Mouse (Mus musculus) hindlimb bud, embryonic 11.5 days (tissue): ENCODE results near the gene Bbs12.
A peak's percentile ranks its signal among the peaks of the same experiment; 100 is the strongest.

ENCODE experiments used
- DNase-seq: peaks from one replicate; pipeline ENCODE4 v3.0.0-alpha.2; 2012; ENCODE audit warnings: low read depth, low spot score; ENCODE audit errors: extremely low spot score

Bbs12 gene

DNA sequence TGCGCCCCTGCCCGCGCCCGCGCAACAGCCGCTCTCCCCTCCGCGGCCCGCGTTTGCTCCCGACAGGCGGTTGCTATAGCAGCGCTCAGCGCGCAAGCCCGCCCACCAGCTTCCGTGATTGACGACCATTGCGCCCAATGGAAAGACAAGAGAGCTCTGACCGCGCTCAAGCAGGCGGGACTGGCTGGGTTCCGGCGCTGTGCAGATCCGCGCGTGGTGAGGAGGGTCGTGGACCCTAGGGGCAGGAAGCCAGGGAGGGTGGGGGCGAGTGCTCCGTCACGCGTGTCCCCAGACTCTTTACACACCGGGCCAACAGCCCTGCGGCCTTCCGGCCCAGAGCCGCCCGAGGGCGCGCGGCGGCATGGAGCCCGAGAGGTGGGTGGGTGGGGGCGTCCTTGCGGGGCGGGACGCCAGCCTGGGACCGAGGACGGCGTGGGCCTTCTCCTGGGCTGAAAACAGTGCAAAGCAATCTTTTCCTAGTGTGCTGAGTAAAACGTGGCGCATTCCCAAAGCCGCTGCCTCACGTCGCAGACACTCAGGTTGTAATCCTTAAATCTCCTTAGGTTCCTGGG lies at the start of gene Bbs12, which contains the start of gene Cetn4:
Gene Bbs12, plus strand, starts transcription at position 185 of the 572 bp plus-strand sequence.
Gene Cetn4, minus strand, starts transcription at position 339 of the 572 bp plus-strand sequence.
- peak; percentile 88 for DNase-seq

GRCm38 (mm10) chr3:37268338-37268737 lies 44.0 kb upstream of the Bbs12 start:
- DNase-seq, result no peak

- DNase-seq, result no peak
These were observed 42.4 kb upstream of the Bbs12 start for GRCm38 (mm10) chr3:37269926-37270325.

- peak; percentile 22 for DNase-seq
These were observed 41.1 kb upstream of the Bbs12 start for GRCm38 (mm10) chr3:37271209-37271608.

GRCm38 (mm10) chr3:37273092-37273491 lies 39.3 kb upstream of the Bbs12 start:
- DNase-seq, result no peak

- DNase-seq, result no peak
These were observed 37.7 kb upstream of the Bbs12 start for GRCm38 (mm10) chr3:37274661-37275060.

GRCm38 (mm10) chr3:37280221-37280620 lies 32.1 kb upstream of the Bbs12 start:
- no peak for DNase-seq

DNA sequence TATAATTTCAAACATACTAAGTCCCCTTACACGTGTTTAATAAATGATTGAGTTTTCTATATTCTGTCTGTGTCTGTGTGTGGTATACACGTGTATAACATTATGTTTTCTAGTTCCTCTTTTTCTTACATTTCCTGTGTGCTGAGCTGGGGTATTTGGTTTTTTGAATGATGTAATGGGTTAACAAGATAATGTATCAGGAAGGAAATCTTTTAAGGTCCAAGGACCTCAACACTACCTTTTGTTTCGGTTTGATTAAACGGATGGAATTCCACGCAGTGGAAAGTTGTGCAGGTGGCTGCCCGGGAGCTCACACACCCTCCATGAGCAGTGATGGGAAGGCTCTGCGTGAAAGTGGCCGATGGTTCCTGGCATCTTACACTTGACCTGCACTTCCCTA lies 31.5 kb upstream of the Bbs12 start:
- no peak for DNase-seq

DNA sequence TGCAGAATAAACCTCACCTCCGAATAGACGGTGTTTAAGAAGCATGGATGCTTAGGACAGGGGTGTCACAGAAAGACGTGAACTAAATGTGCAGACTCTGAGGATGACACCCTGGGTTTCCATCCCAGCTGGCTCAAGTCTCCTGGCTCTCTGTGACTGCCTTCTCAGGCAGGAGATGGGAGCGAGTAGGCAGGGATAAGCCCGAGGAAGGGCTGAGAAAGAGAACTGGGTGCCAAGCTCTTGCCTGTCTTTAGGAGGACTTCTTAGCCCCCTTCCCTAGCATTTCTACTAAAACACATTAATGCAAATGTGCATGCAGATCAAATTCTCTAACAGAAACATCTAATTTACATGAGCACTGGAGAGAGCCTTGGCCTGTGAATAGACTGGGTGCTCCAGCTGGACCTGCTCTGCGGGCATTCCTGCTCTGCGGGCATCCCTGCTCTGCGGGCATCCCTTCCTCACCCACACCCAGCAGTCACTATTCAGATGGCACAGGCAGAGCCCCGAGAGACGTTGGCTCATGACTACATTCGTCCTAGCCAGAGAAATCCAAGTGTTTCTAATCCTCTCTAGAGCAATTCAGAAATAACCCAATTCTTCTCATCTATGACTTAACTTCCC lies 29.9 kb upstream of the Bbs12 start:
- DNase-seq, result no peak

- DNase-seq, result no peak
These were observed 29.1 kb upstream of the Bbs12 start for GRCm38 (mm10) chr3:37283234-37283633.

GRCm38 (mm10) chr3:37289237-37289636 lies 23.1 kb upstream of the Bbs12 start:
- DNase-seq, result no peak

DNA sequence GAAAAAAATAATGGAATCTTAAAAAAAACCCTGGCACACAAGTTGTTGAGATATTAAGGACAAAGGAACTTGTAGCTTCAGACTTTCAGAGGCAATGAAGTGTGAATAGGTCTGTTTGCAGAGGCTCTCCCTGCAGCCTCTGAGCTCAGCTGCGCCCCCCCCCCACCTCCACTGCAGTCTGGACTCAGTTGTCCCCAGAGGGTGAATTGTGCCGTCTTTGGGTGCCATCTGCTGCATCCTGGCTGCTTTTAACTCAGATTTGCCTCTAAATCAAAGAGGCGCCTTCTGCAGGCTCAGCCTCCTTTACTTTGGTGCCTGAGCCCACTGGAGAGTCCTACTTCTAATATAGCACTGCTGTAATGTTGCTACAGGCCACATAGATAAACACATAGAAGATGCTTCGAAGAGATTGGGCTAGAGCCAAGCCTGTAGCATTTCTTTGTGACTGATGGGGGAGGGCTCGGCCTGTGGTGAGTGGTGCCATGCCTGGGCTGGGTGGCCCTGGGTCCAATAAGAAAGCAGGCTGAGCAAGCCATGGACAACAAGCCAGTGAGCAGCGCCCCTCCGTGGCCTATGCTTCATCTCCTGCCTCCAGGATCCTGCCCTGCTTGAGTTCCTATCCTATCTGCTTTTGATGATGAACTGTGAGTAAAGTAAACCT lies 21.3 kb upstream of the Bbs12 start:
- DNase-seq, result no peak

GRCm38 (mm10) chr3:37291929-37292328 lies 20.4 kb upstream of the Bbs12 start:
- DNase-seq, result no peak

GRCm38 (mm10) chr3:37292654-37293053 lies 19.7 kb upstream of the Bbs12 start:
- no peak for DNase-seq

GRCm38 (mm10) chr3:37299470-37299869 lies 12.9 kb upstream of the Bbs12 start:
- DNase-seq, result no peak

DNA sequence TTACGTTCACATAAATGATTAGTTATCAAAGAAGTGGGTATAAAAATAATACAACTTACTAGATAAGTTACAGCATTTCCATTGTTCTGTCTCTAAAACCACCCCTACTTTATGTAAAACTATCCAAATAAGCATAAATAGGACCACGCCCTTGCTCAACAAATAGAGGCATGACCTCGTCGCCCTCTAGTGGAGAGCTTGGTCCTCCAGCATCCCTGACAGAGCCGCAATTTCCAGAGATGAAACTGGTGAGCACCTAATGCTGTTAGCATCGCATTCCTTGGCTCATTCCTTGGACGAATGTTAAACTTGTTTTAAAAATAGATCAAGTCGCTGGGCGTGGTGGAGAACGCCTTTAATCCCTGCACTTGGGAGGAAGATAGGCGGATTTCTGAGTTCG lies 9.7 kb upstream of the Bbs12 start:
- DNase-seq, result no peak

- no peak for DNase-seq
These were observed 8.8 kb upstream of the Bbs12 start for GRCm38 (mm10) chr3:37303392-37304139.

DNA sequence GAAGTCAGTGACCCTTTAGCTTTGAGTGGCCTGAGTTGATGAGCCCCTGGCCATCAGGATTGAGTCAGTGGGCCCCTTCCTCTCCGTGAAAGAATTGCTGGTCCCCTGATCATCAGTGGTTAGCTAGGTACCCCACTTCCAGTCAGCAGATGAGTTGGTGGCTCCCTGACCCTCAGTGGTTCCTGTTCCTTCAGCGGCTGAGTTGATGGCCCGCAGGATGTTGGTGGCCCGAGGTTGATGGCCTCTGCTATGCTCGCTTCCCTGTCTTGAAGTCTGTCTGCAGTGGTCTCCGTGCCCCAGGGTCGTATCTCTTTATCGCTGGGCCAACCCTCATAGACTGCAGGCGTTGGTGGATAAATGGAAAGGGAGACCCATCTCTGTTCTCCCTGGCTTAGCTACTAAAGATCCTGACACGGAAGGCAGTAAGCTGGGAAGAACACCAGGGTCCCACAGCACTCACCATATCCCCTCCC lies 421 bp upstream of the Bbs12 start:
- DNase-seq, result no peak

- DNase-seq, result no peak
These were observed 1.0 kb downstream of the Bbs12 start for GRCm38 (mm10) chr3:37313371-37313770.

DNA sequence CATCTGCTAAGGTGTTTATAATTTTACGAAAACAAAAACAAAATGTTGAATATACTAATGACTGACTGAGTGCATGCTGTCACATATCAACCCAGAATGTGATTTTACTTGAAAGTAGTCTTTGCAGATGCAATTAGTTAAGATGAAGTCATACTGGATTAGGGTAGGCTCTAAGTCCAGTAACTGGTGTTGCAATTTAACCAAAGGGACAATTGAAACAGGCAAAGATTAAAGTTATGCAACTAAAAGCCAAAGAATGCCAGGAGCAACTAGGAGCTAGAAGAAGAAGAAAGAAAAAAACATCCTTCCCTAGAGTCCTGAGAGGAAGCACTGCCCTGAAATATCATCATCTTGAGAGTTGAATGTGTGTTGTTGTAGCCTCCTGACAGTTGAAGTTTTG lies 3.9 kb downstream of the Bbs12 start:
- DNase-seq, result no peak

- DNase-seq, result no peak
These were observed 12.0 kb downstream of the Bbs12 start for GRCm38 (mm10) chr3:37324310-37324709.
